Mouse (Mus musculus): ENCODE measurements around the gene Mapkap1.
A peak's percentile ranks its signal among the peaks of the same experiment; 100 is the strongest.

Gene Mapkap1

DNA sequence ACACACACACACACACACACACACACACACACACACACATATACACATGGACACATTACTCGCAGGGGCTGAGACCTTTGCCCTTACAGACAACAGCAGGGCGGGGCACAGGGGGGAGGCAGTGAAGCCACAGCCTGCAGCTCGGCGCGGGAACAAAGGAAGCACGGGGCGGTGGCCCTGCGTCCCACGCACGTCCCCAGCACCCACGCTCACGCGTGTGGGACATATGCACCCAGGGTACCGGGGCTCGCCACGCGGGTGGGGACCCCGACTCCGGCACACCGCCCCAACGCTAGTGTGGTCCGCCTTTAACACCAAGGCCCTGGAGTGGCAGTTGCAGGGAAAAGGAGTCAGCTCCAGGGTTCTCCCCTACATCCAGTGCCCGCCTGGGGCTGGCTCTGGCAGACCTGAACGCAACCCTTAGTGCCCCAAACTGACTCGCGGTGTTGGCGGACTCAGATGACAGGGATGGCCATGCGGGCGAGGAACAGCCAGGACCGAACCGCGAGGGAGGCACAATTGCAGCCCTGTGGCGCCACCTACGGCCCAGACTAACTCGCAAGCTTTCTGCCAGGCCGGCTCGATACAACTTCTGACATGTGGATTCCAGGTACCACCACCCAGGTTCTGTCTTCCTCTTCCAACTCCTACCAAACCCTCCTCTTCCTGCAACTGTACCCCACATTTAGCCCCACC, 232.5 kb downstream of the Mapkap1 start:
- peak; percentile 87 for DNase-seq

- no peak for DNase-seq
These were observed 233.2 kb downstream of the Mapkap1 start for GRCm38 (mm10) chr2:34639725-34640124.

- peak; percentile 68 for DNase-seq
These were observed 235.8 kb downstream of the Mapkap1 start for GRCm38 (mm10) chr2:34642351-34642750.

DNA sequence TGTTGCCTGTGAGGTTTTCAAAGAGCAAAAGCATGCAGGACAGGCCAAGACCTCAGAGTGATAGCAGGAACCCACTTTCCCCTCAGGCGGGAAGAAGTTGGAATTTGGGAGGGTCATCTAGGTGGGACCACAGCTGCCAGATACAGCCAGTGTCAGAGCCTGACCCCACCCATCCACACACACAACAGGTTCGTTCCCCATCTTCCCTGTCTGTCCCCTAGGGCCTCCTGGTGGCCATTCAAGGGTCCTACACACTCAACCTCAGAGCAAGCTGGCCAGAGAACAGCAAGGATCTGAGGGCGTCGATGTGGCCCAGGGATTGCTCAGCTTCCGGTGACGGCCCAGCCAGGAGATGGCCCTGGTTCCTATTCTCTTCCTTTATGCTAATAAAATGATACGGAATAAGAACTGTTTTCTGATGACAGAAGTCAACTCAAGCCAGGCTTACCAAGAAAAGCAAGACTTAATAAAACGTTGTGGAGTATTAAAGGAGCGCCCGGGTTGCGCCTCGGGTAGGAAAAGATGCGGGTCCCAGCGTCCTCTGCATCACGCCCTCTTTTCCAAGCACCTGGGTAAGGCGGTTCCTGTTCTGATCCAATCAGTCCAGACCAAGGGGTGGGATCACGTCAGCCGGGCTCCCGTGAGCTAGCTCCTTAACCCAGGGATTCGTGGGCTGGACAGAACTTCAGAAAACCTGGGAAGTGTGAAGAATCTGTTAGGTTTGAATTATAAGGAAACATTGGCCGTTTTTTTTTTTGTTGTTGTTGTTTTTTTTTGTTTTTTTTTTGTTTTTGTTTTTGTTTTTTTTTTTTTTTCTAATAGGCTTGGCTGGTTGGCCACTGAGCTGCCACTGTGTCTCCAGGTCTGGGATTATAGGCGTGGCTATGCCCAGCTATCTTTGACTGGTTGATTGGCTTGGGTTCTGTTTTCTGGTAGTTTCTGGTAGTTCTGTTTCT, 238.3 kb downstream of the Mapkap1 start:
- DNase-seq: peak; percentile 36

DNA sequence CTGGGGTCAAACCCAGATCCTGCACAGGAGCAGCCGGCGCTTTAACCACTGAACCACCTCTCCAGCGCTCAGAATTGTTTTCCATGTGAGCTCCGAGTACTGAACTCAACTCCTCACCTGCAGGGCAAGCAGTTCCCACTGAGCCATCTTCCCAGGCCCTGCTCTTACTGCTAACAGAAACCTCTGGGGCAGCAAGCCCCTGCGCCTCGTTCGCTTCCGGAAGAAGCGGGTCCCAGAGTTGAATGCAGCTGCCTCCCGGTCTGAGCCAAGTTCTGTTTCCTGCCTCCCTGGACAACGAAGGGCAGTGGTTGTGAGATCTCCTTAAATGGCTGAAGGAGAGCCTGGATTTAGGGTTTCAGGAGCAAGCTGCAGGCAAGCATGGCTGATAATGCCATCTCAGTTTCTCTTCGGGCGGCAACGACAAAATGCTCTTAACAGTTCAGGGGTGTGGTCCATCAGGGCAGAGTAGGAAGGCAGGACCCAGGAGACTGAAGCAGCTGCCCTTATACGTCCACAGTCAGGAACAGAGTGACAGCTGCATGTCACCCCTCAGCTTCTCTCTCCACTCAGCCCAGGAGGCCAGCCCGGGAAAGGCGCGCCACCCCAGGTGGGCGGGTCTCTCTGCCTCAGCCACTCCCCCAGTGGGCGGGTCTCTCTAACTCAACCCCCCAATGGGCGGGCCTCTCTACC, 239.4 kb downstream of the Mapkap1 start:
- peak; percentile 88 for DNase-seq

GRCm38 (mm10) chr2:34646541-34646865, 239.9 kb downstream of the Mapkap1 start:
- no peak for DNase-seq

GRCm38 (mm10) chr2:34647410-34647809, 240.8 kb downstream of the Mapkap1 start:
- DNase-seq: no peak

DNA sequence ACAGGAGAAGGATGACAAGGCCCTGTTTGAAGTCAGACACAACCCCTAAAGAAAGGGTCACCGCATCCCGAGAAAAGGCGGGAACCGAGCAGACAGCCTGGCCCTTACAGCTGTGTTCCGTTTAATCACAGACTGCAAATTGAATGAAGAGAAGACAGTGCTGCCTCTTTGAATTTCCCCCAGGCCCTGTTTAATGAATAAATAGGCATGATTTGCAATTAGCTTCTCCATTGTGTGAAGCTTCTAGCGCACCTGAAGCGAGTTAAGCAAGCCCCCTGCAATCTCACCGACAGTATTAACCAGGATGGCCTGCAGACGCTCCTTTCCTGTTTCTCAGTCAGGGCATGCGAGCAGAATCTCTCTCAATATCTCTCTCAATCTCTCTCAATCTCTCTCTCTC, 261.2 kb downstream of the Mapkap1 start:
- DNase-seq: no peak

DNA sequence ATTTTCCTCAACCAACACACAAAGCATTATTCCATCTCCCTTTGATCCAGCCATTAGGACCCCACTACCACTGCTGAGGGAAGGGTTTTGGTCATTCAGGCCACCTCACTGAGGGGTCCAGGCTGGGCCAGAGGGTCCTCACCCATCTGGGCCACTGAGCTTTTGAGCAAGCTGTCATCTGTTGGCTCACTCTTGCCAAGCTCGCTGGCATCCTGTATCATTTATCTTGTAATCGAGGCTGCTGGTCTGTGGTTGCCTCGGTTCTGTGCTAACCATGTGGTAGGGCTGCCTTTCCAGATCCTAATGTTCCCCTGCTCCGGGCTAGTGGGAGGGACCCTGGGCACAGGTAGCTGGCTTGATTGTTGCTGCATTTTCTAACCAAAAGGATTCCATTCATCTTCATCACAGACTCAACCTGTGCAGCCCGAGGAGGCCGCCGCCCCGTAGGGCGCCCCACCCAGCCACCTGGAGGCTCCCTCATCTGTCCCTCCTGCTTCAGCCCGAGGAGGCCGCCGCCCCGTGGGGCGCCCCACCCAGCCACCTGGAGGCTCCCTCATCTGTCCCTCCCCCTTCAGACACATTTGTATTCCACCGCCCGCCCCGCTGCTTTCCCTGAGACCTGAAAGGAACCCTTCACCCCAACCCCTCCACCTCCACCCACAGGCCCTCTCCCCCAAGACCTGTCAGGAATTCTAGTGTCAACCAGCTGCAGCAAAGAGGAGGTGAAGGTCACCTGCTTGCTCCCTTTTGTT, 262.0 kb downstream of the Mapkap1 start:
- peak; percentile 25 for DNase-seq

- DNase-seq: no peak
These were observed 262.7 kb downstream of the Mapkap1 start for GRCm38 (mm10) chr2:34669203-34669746.

- DNase-seq: no peak
These were observed 263.9 kb downstream of the Mapkap1 start for GRCm38 (mm10) chr2:34670470-34670869.

DNA sequence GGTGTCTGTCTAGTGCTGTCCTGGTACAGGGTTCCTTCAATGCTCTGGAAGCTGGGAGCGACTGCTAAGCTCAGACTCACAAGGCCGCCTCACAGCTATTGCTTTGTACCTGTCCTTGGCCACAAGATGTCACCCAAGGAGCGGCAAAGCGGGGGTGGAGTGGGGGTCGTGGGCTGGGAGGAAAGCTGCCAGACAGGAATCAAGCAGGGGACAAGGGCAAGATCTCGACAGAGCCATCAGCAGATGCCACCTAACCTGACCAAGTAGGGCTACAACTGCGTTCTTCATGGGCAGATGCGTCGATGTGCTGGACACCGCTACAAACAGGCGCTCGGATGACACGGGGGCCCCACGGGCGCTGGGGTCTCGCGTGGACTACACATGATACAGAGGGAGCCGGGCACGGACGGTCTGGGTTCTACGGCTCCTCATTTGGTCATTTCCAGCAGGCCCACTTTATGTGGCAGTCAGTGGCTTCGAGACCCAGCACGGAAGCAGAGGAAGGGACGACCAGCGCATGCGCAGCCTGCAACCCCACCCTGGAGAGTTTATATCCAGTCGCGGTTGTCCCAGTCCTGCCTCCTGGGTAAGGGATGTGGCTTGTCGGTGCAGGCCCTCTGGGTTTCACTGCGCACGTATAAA, 264.9 kb downstream of the Mapkap1 start:
- DNase-seq: peak; percentile 58

DNA sequence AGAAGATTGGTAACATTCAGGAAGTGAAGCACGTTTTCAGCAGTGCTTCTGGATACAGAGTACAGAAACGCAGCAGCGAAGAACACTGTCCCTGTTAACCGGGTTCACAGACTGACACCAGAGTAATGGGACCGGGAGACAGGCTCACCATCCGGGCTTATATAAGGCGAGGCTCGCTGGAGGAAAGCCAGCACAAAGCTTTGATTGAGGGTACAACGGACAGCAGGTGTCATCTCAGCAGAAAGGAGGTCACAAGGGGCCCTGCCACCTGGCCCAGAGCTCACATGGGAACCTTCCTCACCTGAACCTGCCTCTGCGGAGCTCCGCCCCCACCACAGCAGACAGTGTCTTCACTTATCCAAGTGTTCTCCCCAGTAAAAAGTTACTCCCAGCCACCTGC, 267.3 kb downstream of the Mapkap1 start:
- DNase-seq: no peak

Data from thymus, postnatal 25 days (tissue).